Mouse (Mus musculus) naive thymus-derived CD4-positive, alpha-beta T cell, adult 5 months (primary cell): Measurements from ENCODE around the gene Gm17657. TPM values are rescaled to one million over a fixed set of nuclear protein-coding genes. Genes with fewer than 3 reads are reported as not detected.

Experiments
- polyA plus RNA-seq: library from polyadenylated mRNA; unstranded; fragments of 100-300 nt; shearing (Covaris generic); gene quantifications from one replicate; pipeline ENCODE4 v1.2.1, GENCODE M21; 2017

Gene Gm17657
- 0.39 TPM for polyA plus RNA-seq

GRCm38 (mm10) chr17:29549543-29550428 is at the start of gene Gm17657, which contains the start of gene Tbc1d22b:
Gene Gm17657, minus strand, starts transcription at chr17:29549638.
Gene Tbc1d22b, plus strand, starts transcription at chr17:29549785.

DNA sequence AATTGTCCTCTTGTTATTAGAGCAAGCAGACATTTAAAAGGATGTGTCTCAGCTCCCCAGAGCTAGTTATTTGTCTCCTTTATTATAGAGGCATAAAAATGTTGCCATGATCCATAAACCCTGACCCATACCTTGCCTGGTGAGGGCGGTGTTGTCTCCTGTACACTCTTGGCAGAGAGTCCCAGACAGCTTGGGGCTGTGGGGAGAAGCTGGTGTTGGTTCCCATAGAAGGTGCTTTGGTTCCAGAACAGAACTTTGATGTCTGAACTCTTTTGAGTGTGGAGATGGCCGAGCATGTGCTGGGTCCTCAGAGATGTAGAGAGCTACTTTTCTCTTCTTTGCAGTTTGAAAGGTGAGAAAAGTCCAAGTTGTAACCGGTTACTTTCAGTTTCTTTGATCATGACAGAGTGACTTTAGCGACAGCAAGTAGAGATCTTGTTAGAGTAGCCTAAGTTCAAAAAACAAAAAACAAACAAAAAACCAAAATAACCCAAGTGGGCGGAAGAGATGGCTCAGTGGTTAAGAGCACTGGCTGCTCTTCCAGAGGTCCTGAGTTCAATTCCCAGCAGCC is 2.8 kb upstream of the Gm17657 start, which contains the start of gene Tmem217:
Gene Tmem217 (minus strand): TSS at position 224 of the 571 bp plus-strand sequence.

GRCm38 (mm10) chr17:29490713-29491581 is 58.5 kb downstream of the Gm17657 start, which contains the start of gene Pim1:
Gene Pim1, plus strand, starts transcription at chr17:29490753.

Other genes with a start within 250 kb of the Gm17657 start
- gene Pi16, start 232.0 kb downstream of the Gm17657 start, polyA plus RNA-seq = not detected
- 31.3 TPM for gene Mtch1, start 201.7 kb downstream of the Gm17657 start, polyA plus RNA-seq
- gene Fgd2, start 188.7 kb downstream of the Gm17657 start, polyA plus RNA-seq = not detected
- gene Pim1, start 58.9 kb downstream of the Gm17657 start, polyA plus RNA-seq = 178 TPM
- 30.5 TPM for gene Tbc1d22b, start 147 bp upstream of the Gm17657 start, polyA plus RNA-seq
- gene Tmem217, start 2.7 kb upstream of the Gm17657 start, polyA plus RNA-seq = 3.8 TPM
- gene Rnf8, start 65.2 kb upstream of the Gm17657 start, polyA plus RNA-seq = 57.8 TPM
- 6.4 TPM for gene Gm28043, start 65.2 kb upstream of the Gm17657 start, polyA plus RNA-seq
- 211 TPM for gene Cmtr1, start 111.0 kb upstream of the Gm17657 start, polyA plus RNA-seq
- gene Ccdc167, start 167.4 kb upstream of the Gm17657 start, polyA plus RNA-seq = 5.3 TPM